Mouse (Mus musculus): ENCODE results near the gene Gm15130.

DNA sequence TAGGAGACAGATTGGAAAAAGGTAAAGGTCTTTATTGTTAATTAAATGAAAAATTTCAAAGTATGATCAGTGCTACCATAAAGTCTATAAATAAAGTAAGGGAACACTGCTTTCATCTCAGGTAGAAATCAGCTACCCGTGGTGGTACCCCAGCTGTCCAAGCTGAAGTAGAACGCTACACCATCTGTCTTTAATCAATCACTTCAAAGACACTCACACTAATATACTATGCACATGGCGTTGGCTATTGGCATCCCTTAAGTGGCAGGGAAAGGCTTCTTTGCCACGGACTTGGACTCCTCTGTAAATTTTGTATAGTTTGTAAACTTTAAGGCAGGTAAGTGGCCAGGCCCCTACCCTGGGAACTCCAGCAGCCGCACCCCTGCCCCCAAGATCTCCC, 17.0 kb downstream of the Gm15130 start:
- TF ChIP-seq CTCF (IDR thresholded peaks at IDR 0.05; ENCODE audit: borderline replicate concordance, insufficient read depth, low read depth, low read length) = no peak
- TF ChIP-seq POLR2A (IDR thresholded peaks at IDR 0.05; ENCODE audit: borderline replicate concordance, insufficient read depth, low read length) = no peak
